Mouse (Mus musculus): Measurements from ENCODE around the gene Erich4. TPM values are rescaled to one million over a fixed set of nuclear protein-coding genes. Genes with fewer than 3 reads are reported as not detected.

The Erich4 gene
- polyA plus RNA-seq, 1 experiment from 2014 or later = not detected

- H3K9ac ChIP-seq (ENCODE audit: low read length) = no peak overlapping the region
- DNase-seq (ENCODE audit: low spot score) (peak; percentile 42), ATAC-seq (replicated peaks; ENCODE audit: low FRiP score) (no peak)
- no peaks in the 10 kb centered on the region for H3K4me1 ChIP-seq (replicated peaks; ENCODE audit: control insufficient read depth, insufficient read depth, low read length)
- no peaks in the 10 kb centered on the region for H3K27me3 ChIP-seq (ENCODE audit: control insufficient read depth, insufficient read depth, low read length)
- H3K4me2 ChIP-seq (ENCODE audit: low read depth, low read length, severe bottlenecking) = no peak overlapping the region
- H3K9me3 ChIP-seq (ENCODE audit: control insufficient read depth, low read length) = no peaks in the 10 kb centered on the region
- H3K4me3 ChIP-seq (ENCODE audit: low read depth, low read length) = no peak overlapping the region
- H3K36me3 ChIP-seq (ENCODE audit: control insufficient read depth, insufficient read depth, low read length) = no peaks in the 10 kb centered on the region
- no peak overlapping the region for H3K27ac ChIP-seq (ENCODE audit: low read depth, low read length)
- WGBS = 86% methylated on average over 10 of the region's 10 CpGs
Measured at GRCm38 (mm10) chr7:25617376-25618160, 1.9 kb upstream of the Erich4 start.

DNA sequence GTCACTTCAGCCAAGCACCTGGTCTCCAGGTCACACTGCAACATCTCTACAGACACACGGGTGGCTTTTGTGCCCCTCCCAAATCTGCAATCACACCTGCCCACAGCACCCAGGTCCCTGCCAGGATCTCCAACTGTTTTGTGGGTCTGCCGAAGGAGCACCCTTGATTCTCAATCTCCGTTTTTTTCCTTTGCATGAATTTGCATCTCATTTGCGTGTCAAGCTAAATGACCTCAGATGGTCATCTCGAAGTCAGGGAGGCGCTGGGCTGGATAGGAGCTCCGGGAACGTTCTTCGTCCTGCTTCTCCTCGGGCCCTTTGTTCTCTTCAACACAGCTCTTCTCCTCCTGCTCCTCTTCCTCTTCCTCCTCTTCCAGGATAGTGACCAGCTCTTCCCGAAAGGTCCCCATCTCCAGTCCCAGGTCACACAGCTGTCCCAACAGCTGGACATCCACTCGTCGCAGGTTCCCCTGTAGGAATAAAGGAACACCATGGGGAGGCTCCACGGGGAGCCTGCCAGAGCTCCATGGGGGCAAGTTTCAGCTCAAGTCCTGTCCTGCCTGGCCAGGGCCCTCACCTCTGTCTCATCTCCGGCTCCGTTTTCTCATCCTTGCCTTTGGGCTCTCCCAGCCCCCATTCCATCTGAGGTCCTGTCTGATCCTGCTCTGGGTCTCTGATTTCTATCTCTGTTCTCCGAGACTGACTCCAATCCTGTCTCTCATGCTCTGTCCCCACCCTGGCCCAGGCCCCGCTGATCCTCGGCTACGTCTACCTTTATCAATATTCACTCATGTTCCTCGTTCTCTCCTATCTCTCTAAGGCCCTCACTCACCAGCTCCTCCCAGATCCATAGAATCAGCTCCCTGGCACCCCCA, 624 bp downstream of the Erich4 start:
- Histone ChIP-seq H3K27ac (ENCODE audit: low read depth, low read length) (no peak overlapping the region), H3K9ac (ENCODE audit: low read length) (no peak overlapping the region), H3K4me3 (ENCODE audit: low read depth, low read length) (no peak overlapping the region), H3K4me2 (ENCODE audit: low read depth, low read length, severe bottlenecking) (no peak overlapping the region), H3K36me3 (ENCODE audit: control insufficient read depth, insufficient read depth, low read length) (no peaks in the 10 kb centered on the region), H3K27me3 (ENCODE audit: control insufficient read depth, insufficient read depth, low read length) (no peaks in the 10 kb centered on the region), H3K9me3 (ENCODE audit: control insufficient read depth, low read length) (no peaks in the 10 kb centered on the region), H3K4me1 (replicated peaks; ENCODE audit: control insufficient read depth, insufficient read depth, low read length) (no peaks in the 10 kb centered on the region)
- 73% methylated on average over 21 of the region's 21 CpGs for WGBS
- peak; percentile 47 for DNase-seq (ENCODE audit: low spot score)
- ATAC-seq (replicated peaks; ENCODE audit: low FRiP score) = no peak

GRCm38 (mm10) chr7:25614086-25614485, 1.6 kb downstream of the Erich4 start:
- 83% methylated on average over 5 of the region's 5 CpGs for WGBS
- DNase-seq (ENCODE audit: low spot score) = peak; percentile 26
- H3K27ac ChIP-seq (ENCODE audit: low read depth, low read length) = no peak overlapping the region
- no peaks in the 10 kb centered on the region for H3K4me1 ChIP-seq (replicated peaks; ENCODE audit: control insufficient read depth, insufficient read depth, low read length)
- no peak overlapping the region for H3K4me2 ChIP-seq (ENCODE audit: low read depth, low read length, severe bottlenecking)
- H3K36me3 ChIP-seq (ENCODE audit: control insufficient read depth, insufficient read depth, low read length) = no peaks in the 10 kb centered on the region
- ATAC-seq (replicated peaks; ENCODE audit: low FRiP score) = no peak
- H3K4me3 ChIP-seq (ENCODE audit: low read depth, low read length) = no peak overlapping the region
- no peak overlapping the region for H3K9ac ChIP-seq (ENCODE audit: low read length)
- no peaks in the 10 kb centered on the region for H3K27me3 ChIP-seq (ENCODE audit: control insufficient read depth, insufficient read depth, low read length)
- no peaks in the 10 kb centered on the region for H3K9me3 ChIP-seq (ENCODE audit: control insufficient read depth, low read length)

- Histone ChIP-seq H3K4me2 (ENCODE audit: low read depth, low read length, severe bottlenecking) (no peak overlapping the region), H3K4me3 (ENCODE audit: low read depth, low read length) (no peak overlapping the region), H3K9ac (ENCODE audit: low read length) (no peak overlapping the region), H3K9me3 (ENCODE audit: control insufficient read depth, low read length) (peaks cover 2% of the 10 kb centered on the region; the same call in 1 of the 2 replicates), H3K36me3 (ENCODE audit: control insufficient read depth, insufficient read depth, low read length) (no peaks in the 10 kb centered on the region), H3K4me1 (replicated peaks; ENCODE audit: control insufficient read depth, insufficient read depth, low read length) (no peaks in the 10 kb centered on the region), H3K27me3 (ENCODE audit: control insufficient read depth, insufficient read depth, low read length) (no peaks in the 10 kb centered on the region), H3K27ac (ENCODE audit: low read depth, low read length) (no peak overlapping the region)
- DNase-seq (ENCODE audit: low spot score) = peak; percentile 15
- 38% methylated on average over 7 of the region's 7 CpGs for WGBS
- no peak for ATAC-seq (replicated peaks; ENCODE audit: low FRiP score)
Measured at GRCm38 (mm10) chr7:25611501-25611900, 4.2 kb downstream of the Erich4 start.

DNA sequence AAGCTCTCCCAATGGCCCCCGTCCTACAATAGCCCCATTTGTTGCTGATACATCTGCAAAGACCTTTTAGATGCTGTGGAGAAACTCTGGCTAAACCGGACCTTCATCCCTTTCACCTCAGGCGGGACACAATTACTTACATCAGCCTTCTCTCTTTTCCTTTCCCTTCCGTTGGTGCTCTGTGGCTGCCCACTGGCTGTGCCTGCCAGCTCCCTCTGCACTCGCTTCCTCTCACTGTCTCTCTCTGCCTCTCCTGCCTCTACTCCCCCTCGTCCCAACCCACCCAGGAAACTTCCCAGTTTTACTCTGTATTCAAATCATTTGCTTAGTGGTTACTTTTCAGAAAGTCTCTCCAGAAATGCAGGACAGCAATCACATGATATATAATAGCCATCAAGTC, 5.6 kb downstream of the Erich4 start:
- Histone ChIP-seq H3K4me1 (replicated peaks; ENCODE audit: control insufficient read depth, insufficient read depth, low read length) (no peaks in the 10 kb centered on the region), H3K36me3 (ENCODE audit: control insufficient read depth, insufficient read depth, low read length) (no peaks in the 10 kb centered on the region), H3K9ac (ENCODE audit: low read length) (no peak overlapping the region), H3K9me3 (ENCODE audit: control insufficient read depth, low read length) (peaks cover 2% of the 10 kb centered on the region; the same call in 1 of the 2 replicates), H3K27me3 (ENCODE audit: control insufficient read depth, insufficient read depth, low read length) (no peaks in the 10 kb centered on the region), H3K4me3 (ENCODE audit: low read depth, low read length) (no peak overlapping the region), H3K4me2 (ENCODE audit: low read depth, low read length, severe bottlenecking) (no peak overlapping the region), H3K27ac (ENCODE audit: low read depth, low read length) (no peak overlapping the region)
- DNase-seq (ENCODE audit: low spot score) (peak; percentile 24), ATAC-seq (replicated peaks; ENCODE audit: low FRiP score) (no peak)
- WGBS = 37% methylated on average over 6 of the region's 6 CpGs

DNA sequence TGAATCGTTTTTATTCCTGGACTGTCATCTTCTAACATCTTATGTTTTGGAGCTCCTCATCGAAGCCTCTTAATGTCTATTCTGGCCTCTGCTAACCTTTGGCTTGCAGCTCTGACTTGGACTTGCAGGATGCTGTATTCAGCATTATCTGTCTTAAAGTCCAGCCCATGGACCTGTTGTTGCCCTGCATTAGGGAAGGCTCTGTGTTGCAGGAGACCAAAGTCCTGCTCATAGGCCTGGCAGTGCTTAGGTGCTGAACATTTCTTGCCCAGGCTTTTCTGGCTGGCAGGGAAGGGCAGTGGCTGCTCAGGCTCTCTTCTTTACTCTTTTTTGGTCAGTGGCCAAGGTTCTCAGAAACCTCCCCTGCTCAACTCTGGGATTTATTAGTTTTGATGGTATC, 8.5 kb downstream of the Erich4 start:
- H3K4me1 ChIP-seq (replicated peaks; ENCODE audit: control insufficient read depth, insufficient read depth, low read length) = no peaks in the 10 kb centered on the region
- WGBS = 89% methylated on average over 2 of the region's 2 CpGs
- no peak overlapping the region for H3K4me2 ChIP-seq (ENCODE audit: low read depth, low read length, severe bottlenecking)
- no peak overlapping the region for H3K9ac ChIP-seq (ENCODE audit: low read length)
- no peaks in the 10 kb centered on the region for H3K36me3 ChIP-seq (ENCODE audit: control insufficient read depth, insufficient read depth, low read length)
- no peak overlapping the region for H3K4me3 ChIP-seq (ENCODE audit: low read depth, low read length)
- H3K9me3 ChIP-seq (ENCODE audit: control insufficient read depth, low read length) = peaks cover 2% of the 10 kb centered on the region; the same call in 1 of the 2 replicates
- ATAC-seq (replicated peaks; ENCODE audit: low FRiP score) = no peak
- no peak for DNase-seq (ENCODE audit: low spot score)
- no peak overlapping the region for H3K27ac ChIP-seq (ENCODE audit: low read depth, low read length)
- H3K27me3 ChIP-seq (ENCODE audit: control insufficient read depth, insufficient read depth, low read length) = no peaks in the 10 kb centered on the region

- H3K36me3 ChIP-seq (ENCODE audit: control insufficient read depth, insufficient read depth, low read length) = no peaks in the 10 kb centered on the region
- no peak for ATAC-seq (replicated peaks; ENCODE audit: low FRiP score)
- no peak overlapping the region for H3K27ac ChIP-seq (ENCODE audit: low read depth, low read length)
- WGBS = 79% methylated on average over 4 of the region's 4 CpGs
- no peaks in the 10 kb centered on the region for H3K27me3 ChIP-seq (ENCODE audit: control insufficient read depth, insufficient read depth, low read length)
- no peaks in the 10 kb centered on the region for H3K4me1 ChIP-seq (replicated peaks; ENCODE audit: control insufficient read depth, insufficient read depth, low read length)
- H3K4me2 ChIP-seq (ENCODE audit: low read depth, low read length, severe bottlenecking) = no peak overlapping the region
- no peak overlapping the region for H3K4me3 ChIP-seq (ENCODE audit: low read depth, low read length)
- H3K9me3 ChIP-seq (ENCODE audit: control insufficient read depth, low read length) = peaks cover 2% of the 10 kb centered on the region; the same call in 1 of the 2 replicates
- no peak for DNase-seq (ENCODE audit: low spot score)
- H3K9ac ChIP-seq (ENCODE audit: low read length) = no peak overlapping the region
Measured at GRCm38 (mm10) chr7:25606625-25607063, 9.0 kb downstream of the Erich4 start.

DNA sequence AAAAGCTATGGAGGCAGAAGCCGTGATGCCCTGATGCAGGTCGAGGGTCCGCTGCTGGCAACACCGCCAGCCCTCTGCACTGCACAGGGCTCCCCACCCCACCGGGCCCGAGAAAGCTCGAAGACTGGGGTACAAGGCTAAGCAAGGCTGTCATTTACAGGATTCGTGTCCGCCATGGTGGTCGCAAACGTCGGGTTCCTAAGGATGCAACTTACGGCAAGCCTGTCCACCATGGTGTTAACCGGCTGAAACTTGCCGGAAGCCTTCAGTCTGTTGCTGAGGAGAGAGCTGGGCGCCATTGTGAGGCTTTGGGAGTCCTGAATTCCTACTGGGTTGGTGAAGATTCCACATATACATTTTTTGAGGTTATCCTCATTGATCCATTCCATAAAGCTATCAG, 14.3 kb downstream of the Erich4 start:
- no peak for ATAC-seq (replicated peaks; ENCODE audit: low FRiP score)
- H3K4me1 ChIP-seq (replicated peaks; ENCODE audit: control insufficient read depth, insufficient read depth, low read length) = no peaks in the 10 kb centered on the region
- WGBS = 94% methylated on average over 16 of the region's 16 CpGs

More for the DNA sequence above, 14.3 kb downstream of the Erich4 start:
- Histone ChIP-seq H3K4me3 (ENCODE audit: low read depth, low read length) (no peak overlapping the region), H3K27ac (ENCODE audit: low read depth, low read length) (no peak overlapping the region), H3K4me2 (ENCODE audit: low read depth, low read length, severe bottlenecking) (no peak overlapping the region), H3K27me3 (ENCODE audit: control insufficient read depth, insufficient read depth, low read length) (no peaks in the 10 kb centered on the region), H3K9me3 (ENCODE audit: control insufficient read depth, low read length) (no peaks in the 10 kb centered on the region), H3K36me3 (ENCODE audit: control insufficient read depth, insufficient read depth, low read length) (no peaks in the 10 kb centered on the region), H3K9ac (ENCODE audit: low read length) (no peak overlapping the region)
- no peak for DNase-seq (ENCODE audit: low spot score)

Measured in forebrain, embryonic 11.5 days (tissue).